8 mouse cellular contexts compared by ENCODE assay signal in the genomic region with DNA sequence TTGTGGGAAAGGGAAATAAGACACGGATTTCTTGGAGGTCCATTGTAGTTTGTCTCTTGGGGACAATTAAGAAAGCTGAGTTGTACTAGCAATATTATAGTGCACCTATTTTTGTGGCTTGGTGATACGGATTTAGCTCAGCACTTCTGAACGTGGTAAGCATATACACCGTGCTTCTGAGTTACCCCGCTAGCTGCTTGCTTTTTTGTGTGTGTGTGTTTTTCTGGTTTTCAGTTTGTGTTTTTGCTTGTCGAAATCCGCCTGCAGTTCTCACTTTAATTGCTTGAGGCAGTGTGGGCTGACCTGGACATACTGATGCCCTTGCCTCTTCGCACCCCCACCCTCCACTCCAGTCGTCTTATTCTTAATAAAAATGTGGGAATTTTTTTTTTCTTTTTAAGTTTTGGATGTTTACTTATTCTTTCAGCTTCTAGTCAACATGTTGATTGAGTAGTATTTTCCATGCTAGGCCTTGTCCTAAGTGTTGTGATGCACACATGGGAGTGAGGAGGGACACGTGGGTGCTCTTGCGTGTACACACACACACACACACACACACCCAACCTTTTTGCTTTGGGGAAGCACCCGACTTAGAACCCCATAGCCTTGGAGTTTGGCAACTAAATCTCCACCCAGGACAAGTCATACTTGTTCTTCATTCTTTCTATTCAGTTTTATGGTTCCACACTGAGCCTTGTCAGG. TPM values are rescaled to one million over a fixed set of nuclear protein-coding genes. Genes with fewer than 3 reads are reported as not detected.
A peak's percentile ranks its signal among the peaks of the same experiment; 100 is the strongest.
DNase-seq lines count a peak whose midpoint lies in the region; ATAC-seq lines count a peak whose summit lies in the region.

No protein-coding gene starts in this region.

- peak overlapping the region; percentile 87 for H3K9ac ChIP-seq in limb, embryonic 12.5 days (replicated peaks)
- peak overlapping the region; percentile 91 for H3K9ac ChIP-seq in neural tube, embryonic 12.5 days

- H3K4me1 ChIP-seq in limb, embryonic 12.5 days (replicated peaks), result peaks cover 22% of the 10 kb centered on the region
- H3K4me1 ChIP-seq in neural tube, embryonic 12.5 days, result peaks cover 9% of the 10 kb centered on the region

- WGBS in limb, embryonic 12.5 days, result 22% methylated on average over 12 of the region's 12 CpGs
- WGBS in neural tube, embryonic 12.5 days, result 19% methylated on average over 12 of the region's 12 CpGs

- ATAC-seq in limb, embryonic 12.5 days (ENCODE audit: insufficient number of reproducible peaks, insufficient read depth, low FRiP score, low TSS enrichment, low read depth), result no peak
- 0 out of 2 replicates have a peak, but pooled peaks have one; percentile 10 for ATAC-seq in neural tube, embryonic 12.5 days (ENCODE audit: low FRiP score, low read depth)

- peak overlapping the region; percentile 84 for H3K4me3 ChIP-seq in limb, embryonic 12.5 days (replicated peaks)
- H3K4me3 ChIP-seq in neural tube, embryonic 12.5 days, result peak overlapping the region; percentile 85

- H3K36me3 ChIP-seq in limb, embryonic 12.5 days, result peaks cover 32% of the 10 kb centered on the region
- peaks cover 20% of the 10 kb centered on the region for H3K36me3 ChIP-seq in neural tube, embryonic 12.5 days

- peak; percentile 28 to 51 for DNase-seq in cerebellum, postnatal 10 days
- DNase-seq in cerebellum, adult 18-20 months, result no peak
- DNase-seq in CD4-positive helper T cell, adult 2 months (ENCODE audit: low read depth, low spot score), result peak; percentile 15
- peak; percentile 4 for DNase-seq in fibroblast of lung, adult 2 months (ENCODE audit: low read depth)
- no peak for DNase-seq in adrenal gland, adult 18-20 months (ENCODE audit: low spot score in 2 of 2)
- no peak for DNase-seq in thymus, postnatal 36 days

- H3K27ac ChIP-seq in limb, embryonic 12.5 days, result peak overlapping the region; percentile 93
- peak overlapping the region; percentile 61 for H3K27ac ChIP-seq in neural tube, embryonic 12.5 days

- no peaks in the 10 kb centered on the region for H3K9me3 ChIP-seq in limb, embryonic 12.5 days
- no peaks in the 10 kb centered on the region for H3K9me3 ChIP-seq in neural tube, embryonic 12.5 days

- peak overlapping the region; percentile 79 for H3K4me2 ChIP-seq in limb, embryonic 12.5 days
- peak overlapping the region; percentile 71 for H3K4me2 ChIP-seq in neural tube, embryonic 12.5 days (replicated peaks)

- no peaks in the 10 kb centered on the region for H3K27me3 ChIP-seq in limb, embryonic 12.5 days
- H3K27me3 ChIP-seq in neural tube, embryonic 12.5 days (replicated peaks), result no peaks in the 10 kb centered on the region

RNA-seq across cellular contexts. Expression of a gene that starts 1.0 kb away (rescaled TPM):
- polyA plus RNA-seq in limb, embryonic 12.5 days (2016; fragmentation: Nextera tagmentation; extraction: Ambion mirVana), result 87.4 and 89.3 TPM in 2 replicates
- 121 and 124 TPM in 2 replicates for polyA plus RNA-seq in neural tube, embryonic 12.5 days (2016; fragmentation: Nextera tagmentation; extraction: Ambion mirVana)
- total RNA-seq in adrenal gland, adult 18-20 months (2021), result 10 to 100 TPM; 39.7 to 42.1 TPM

Comparison
In these comparisons a context has a peak if more than half of its experiments do, and no peak if none do; other contexts are left out.
1. DNase-seq: peak in cerebellum, postnatal 10 days (2 of 2), CD4-positive helper T cell, adult 2 months (single experiment) and fibroblast of lung, adult 2 months (single experiment); none in cerebellum, adult 18-20 months (0 of 2), adrenal gland, adult 18-20 months (0 of 2) and thymus, postnatal 36 days (0 of 2).